Mouse (Mus musculus) heart, adult 9 months (tissue): ENCODE measurements around the gene Gm21903.
"Not testable (repeated sequence)": the region's sequence is repeated elsewhere in the genome, so short reads cannot be mapped to it uniquely, and the experiment has no call there.

Experiments used
- DNase-seq, 2 experiments: peaks; one replicate each; pipeline ENCODE4 v3.0.0; 2022; ENCODE audit warnings: low spot score in 2 of 2

Gene Gm21903

GRCm38 (mm10) chr17:39043241-39043640 is at the start of gene Gm21903:
Gm21903 (minus strand) TSS chr17:39043341.
- no peak for DNase-seq

DNA sequence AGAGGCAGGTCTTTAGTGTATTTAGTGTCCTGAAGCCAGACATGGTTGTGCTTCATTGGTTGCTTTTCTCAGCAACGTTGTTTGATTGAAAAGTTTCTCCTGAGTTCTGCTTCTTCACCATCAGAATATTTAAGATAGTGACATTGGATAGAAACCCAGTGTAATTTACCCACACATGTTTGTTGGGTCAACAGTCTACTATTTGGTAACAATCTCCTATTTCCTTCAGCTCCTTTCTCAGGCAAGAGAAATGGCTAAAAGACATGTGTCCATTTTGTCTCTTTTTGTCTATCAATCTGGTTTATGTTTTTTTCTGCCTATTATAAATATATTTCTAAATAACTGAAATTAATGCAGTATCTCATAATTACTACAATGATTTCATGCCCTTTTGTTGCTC is 33.8 kb upstream of the Gm21903 start, which contains the start of gene Esp23:
Gene Esp23 (minus strand): TSS at position 101 of the 400 bp plus-strand sequence.
- no peak for DNase-seq

GRCm38 (mm10) chr17:39063641-39064040 is 20.5 kb upstream of the Gm21903 start:
- DNase-seq: no peak

DNA sequence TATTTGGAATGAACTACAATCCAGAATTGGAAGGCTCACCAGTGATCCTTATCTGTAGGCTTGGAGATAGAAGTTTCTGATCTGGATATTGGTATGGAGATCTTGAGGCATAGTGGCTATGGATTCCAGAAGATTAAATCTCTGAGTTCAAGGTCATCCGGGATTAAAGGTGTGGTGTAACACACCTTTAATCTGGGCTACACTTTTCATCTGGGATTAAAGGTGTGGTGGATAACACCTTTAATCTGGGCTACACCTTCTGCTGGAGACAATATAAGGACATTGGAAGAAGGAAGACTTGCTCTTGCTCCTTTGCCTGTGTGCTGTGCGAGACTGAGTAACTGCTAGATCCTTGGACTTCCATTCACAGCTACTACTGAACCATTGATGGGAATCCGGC is 6.7 kb downstream of the Gm21903 start, which contains the start of gene Esp24:
Gene Esp24 (plus strand): TSS at position 301 of the 400 bp plus-strand sequence.
- DNase-seq: not testable (repeated sequence)

DNA sequence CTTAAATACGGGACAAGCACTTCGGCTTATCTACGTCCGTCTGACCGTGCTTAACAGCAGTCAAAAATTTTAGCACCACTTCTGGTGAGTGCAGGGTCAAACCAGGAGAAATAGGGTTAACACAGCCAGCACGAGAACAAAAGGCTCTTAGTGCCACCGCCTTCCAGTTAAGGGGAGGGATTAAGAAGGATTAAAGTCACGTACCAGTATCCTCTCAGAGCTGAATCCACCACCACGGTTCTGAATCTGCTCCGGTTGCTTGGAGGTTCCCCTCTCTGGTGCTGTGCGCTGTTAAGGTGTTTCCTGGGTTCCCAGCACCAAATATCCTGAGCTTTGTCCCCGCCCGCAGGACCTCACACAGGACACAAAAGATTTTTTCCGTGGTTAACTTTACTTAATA is 26.0 kb downstream of the Gm21903 start:
- DNase-seq: no peak

- DNase-seq: no peak
Observed at GRCm38 (mm10) chr17:39010675-39011638, 32.2 kb downstream of the Gm21903 start.

- no peak for DNase-seq
Observed at GRCm38 (mm10) chr17:39009846-39010245, 33.3 kb downstream of the Gm21903 start.
